Mouse (Mus musculus) common myeloid progenitor, adult 5-6 weeks (primary cell): Measurements from ENCODE around the gene Sgta. TPM values are rescaled to one million over a fixed set of nuclear protein-coding genes. Genes with fewer than 3 reads are reported as not detected.

Experiments
- ATAC-seq: replicated peaks from 2 replicates; pipeline ENCODE4 v1.8.0; 2016; ENCODE audit warnings: low read depth, mild to moderate bottlenecking, moderate TSS enrichment, inconsistent platforms; ENCODE audit not compliant: poor library complexity, severe bottlenecking
- total RNA-seq: library from RNA; stranded (forward); fragments of 200-1000, 187-1606 nt; gene quantifications from 2 replicates; pipeline ENCODE4 v1.2.3, GENCODE M21; 2017

Sgta gene
- total RNA-seq, 1 experiment from 2014 or later, result 43.1 TPM

DNA sequence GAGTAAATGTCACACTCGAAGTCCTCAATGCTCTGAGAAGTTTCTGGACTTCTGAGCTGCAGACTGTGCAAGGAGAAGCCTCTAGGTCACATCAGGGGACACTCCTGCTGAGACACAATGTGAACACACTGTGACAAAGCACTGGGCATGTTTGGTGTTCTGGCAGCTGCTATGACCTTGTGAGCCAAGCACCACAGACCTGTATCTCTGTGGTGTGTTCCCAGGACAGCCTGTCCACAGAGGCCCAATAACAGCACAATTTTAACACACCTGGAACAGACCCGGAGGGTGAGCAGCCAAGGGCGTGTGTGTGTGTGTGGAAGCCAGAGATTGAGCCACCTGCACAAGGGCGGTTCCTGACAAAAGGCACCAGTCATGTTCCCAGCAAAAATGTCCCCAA is 65.4 kb downstream of the Sgta start:
- no peak for ATAC-seq

Other genes with a start within 250 kb of the Sgta start
- gene Jsrp1, start 246.7 kb downstream of the Sgta start, total RNA-seq, result not detected in 2 replicates
- gene Oaz1, start 233.5 kb downstream of the Sgta start, total RNA-seq, result 288 TPM in 2 replicates
- gene Lingo3, start 216.1 kb downstream of the Sgta start, total RNA-seq, result 0.05 TPM in 1 of 2 replicates, not detected in the other
- 398 and 403 TPM in 2 replicates for gene Lsm7, start 205.0 kb downstream of the Sgta start, total RNA-seq
- gene Sppl2b, start 204.9 kb downstream of the Sgta start, total RNA-seq, result 29.8 and 37.1 TPM in 2 replicates
- gene Tmprss9, start 188.3 kb downstream of the Sgta start, total RNA-seq, result not detected in 2 replicates
- 40.2 and 52.3 TPM in 2 replicates for gene Timm13, start 159.2 kb downstream of the Sgta start, total RNA-seq
- 44.0 and 46.6 TPM in 2 replicates for gene Lmnb2, start 141.9 kb downstream of the Sgta start, total RNA-seq
- gene Gadd45b, start 130.1 kb downstream of the Sgta start, total RNA-seq, result 6.9 and 7.5 TPM in 2 replicates
- 0.18 and 2.2 TPM in 2 replicates for gene Gng7, start 45.2 kb downstream of the Sgta start, total RNA-seq
- gene Diras1, start 34.5 kb downstream of the Sgta start, total RNA-seq, result not detected in 2 replicates
- gene Slc39a3, start 22.8 kb downstream of the Sgta start, total RNA-seq, result 4.1 and 5.5 TPM in 2 replicates
- 18.6 and 25.9 TPM in 2 replicates for gene Thop1, start 9.9 kb upstream of the Sgta start, total RNA-seq
- gene Creb3l3, start 38.7 kb upstream of the Sgta start, total RNA-seq, result 0.18 and 0.58 TPM in 2 replicates
- 56.2 and 61.8 TPM in 2 replicates for gene Map2k2, start 45.7 kb upstream of the Sgta start, total RNA-seq
- gene Zbtb7a, start 75.0 kb upstream of the Sgta start, total RNA-seq, result 13.1 and 14.5 TPM in 2 replicates
- gene Pias4, start 107.7 kb upstream of the Sgta start, total RNA-seq, result 8.4 and 17.5 TPM in 2 replicates
- 1,623 and 1,948 TPM in 2 replicates for gene Eef2, start 116.5 kb upstream of the Sgta start, total RNA-seq
- gene Dapk3, start 122.8 kb upstream of the Sgta start, total RNA-seq, result 14.3 and 29.8 TPM in 2 replicates
- not detected in 2 replicates for gene 4930442H23Rik, start 123.7 kb upstream of the Sgta start, total RNA-seq
- gene Nmrk2, start 141.9 kb upstream of the Sgta start, total RNA-seq, result not detected in 2 replicates
- not detected in 2 replicates for gene Atcay, start 170.7 kb upstream of the Sgta start, total RNA-seq
- 0.19 TPM in 1 of 2 replicates, not detected in the other for gene Zfr2, start 173.0 kb upstream of the Sgta start, total RNA-seq
- 19.7 and 20.3 TPM in 2 replicates for gene Matk, start 192.8 kb upstream of the Sgta start, total RNA-seq
- 132 and 198 TPM in 2 replicates for gene Mrpl54, start 206.8 kb upstream of the Sgta start, total RNA-seq
- 12.1 and 14.5 TPM in 2 replicates for gene Apba3, start 206.8 kb upstream of the Sgta start, total RNA-seq
- 3.5 and 4.4 TPM in 2 replicates for gene Tjp3, start 231.4 kb upstream of the Sgta start, total RNA-seq
- gene Pip5k1c, start 232.8 kb upstream of the Sgta start, total RNA-seq, result 24.4 and 36.8 TPM in 2 replicates